Comparison of ENCODE assay signal across 9 mouse cellular contexts in genomic region chr5:72845928-72846630, GRCm38 (mm10). TPM values are rescaled to one million over a fixed set of nuclear protein-coding genes. Genes with fewer than 3 reads are reported as not detected.
DNase-seq lines count a peak whose midpoint lies in the region; ATAC-seq lines count a peak whose summit lies in the region.
"Had no signal": no experiment of that assay in that cellular context is flagged by ENCODE, and none has a peak within 500 bp of the region (broad histone marks: within the 10 kb centered on the region; RNA-seq: fewer than 3 reads in every experiment).

No protein-coding gene starts in this region.

- no peaks in the 10 kb centered on the region for H3K36me3 ChIP-seq in hindbrain, embryonic 12.5 days
- H3K36me3 ChIP-seq in hindbrain, embryonic 11.5 days (ENCODE audit: control insufficient read depth, insufficient read depth, low read length), result no peaks in the 10 kb centered on the region
- H3K36me3 ChIP-seq: embryonic facial prominence, embryonic 15.5 days had no signal

- ATAC-seq in hindbrain, embryonic 12.5 days (ENCODE audit: low FRiP score), result peak; percentile 63; the same call in 1 of the 2 replicates
- ATAC-seq in hindbrain, embryonic 11.5 days (ENCODE audit: low FRiP score), result no peak
- ATAC-seq in inflammation-experienced regulatory T-cells, adult 6 months, result no peak

- H3K27me3 ChIP-seq in hindbrain, embryonic 12.5 days, result no peaks in the 10 kb centered on the region
- no peaks in the 10 kb centered on the region for H3K27me3 ChIP-seq in hindbrain, embryonic 11.5 days (ENCODE audit: control insufficient read depth, insufficient read depth, low read length)
- H3K27me3 ChIP-seq: embryonic facial prominence, embryonic 15.5 days had no signal

- H3K4me2 ChIP-seq in hindbrain, embryonic 12.5 days (replicated peaks), result no peak overlapping the region
- H3K4me2 ChIP-seq in hindbrain, embryonic 11.5 days (replicated peaks; ENCODE audit: low read depth, low read length), result no peak overlapping the region
- H3K4me2 ChIP-seq: embryonic facial prominence, embryonic 15.5 days had no signal

- no peak for DNase-seq in hindbrain, embryonic 11.5 days (ENCODE audit: low spot score)
- peak; percentile 29 for DNase-seq in right cerebral cortex, postnatal 4 days
- DNase-seq in right cerebral cortex, postnatal 36 days (ENCODE audit: low spot score in 2 of 2), result no peak
- DNase-seq in heart, postnatal 4 days, result peak; percentile 46
- no peak for DNase-seq in embryo, embryonic 9.5 days (ENCODE audit: extremely low spot score)
- no peak for DNase-seq in adrenal gland, postnatal 36 days

- H3K9ac ChIP-seq in hindbrain, embryonic 12.5 days, result no peak overlapping the region
- no peak overlapping the region for H3K9ac ChIP-seq in hindbrain, embryonic 11.5 days (ENCODE audit: low read depth, low read length)
- H3K9ac ChIP-seq: embryonic facial prominence, embryonic 15.5 days had no signal

- H3K4me3 ChIP-seq in hindbrain, embryonic 12.5 days, result no peak overlapping the region
- no peak overlapping the region for H3K4me3 ChIP-seq in hindbrain, embryonic 11.5 days (ENCODE audit: low read depth, low read length)
- H3K4me3 ChIP-seq: embryonic facial prominence, embryonic 15.5 days had no signal

- WGBS in hindbrain, embryonic 12.5 days, result 71% methylated on average over 9 of the region's 9 CpGs
- WGBS in hindbrain, embryonic 11.5 days, result 70% methylated on average over 9 of the region's 9 CpGs

- no peaks in the 10 kb centered on the region for H3K9me3 ChIP-seq in hindbrain, embryonic 12.5 days (replicated peaks)
- no peaks in the 10 kb centered on the region for H3K9me3 ChIP-seq in hindbrain, embryonic 11.5 days (ENCODE audit: control insufficient read depth, low read length)
- H3K9me3 ChIP-seq: embryonic facial prominence, embryonic 15.5 days had no signal

- no peak overlapping the region for H3K27ac ChIP-seq in hindbrain, embryonic 12.5 days
- H3K27ac ChIP-seq in hindbrain, embryonic 11.5 days (ENCODE audit: low read depth, low read length), result no peak overlapping the region
- H3K27ac ChIP-seq: embryonic facial prominence, embryonic 15.5 days had no signal

- H3K4me1 ChIP-seq in hindbrain, embryonic 12.5 days, result 0 out of 2 replicates have a peak, but pooled peaks cover 3% of the 10 kb centered on the region
- H3K4me1 ChIP-seq in hindbrain, embryonic 11.5 days (replicated peaks; ENCODE audit: control insufficient read depth, insufficient read depth, low read length), result no peaks in the 10 kb centered on the region

RNA-seq across cellular contexts. Expression of gene Tec, which starts 22.2 kb away (rescaled TPM):
- polyA plus RNA-seq in hindbrain, embryonic 12.5 days (2016; fragmentation: Nextera tagmentation; extraction: Ambion mirVana), result 6.5 and 7.8 TPM in 2 replicates
- polyA plus RNA-seq in hindbrain, embryonic 11.5 days (2014; fragmentation: Nextera tagmentation; extraction: Ambion mirVana), result 5.3 and 5.4 TPM in 2 replicates
- 10 to 100 TPM; 13.2 TPM for total RNA-seq in heart, postnatal 4 days (2021)
- 1 to 10 TPM; 2.2 to 3.2 TPM for total RNA-seq in adrenal gland, postnatal 36 days (2021)
- 10 to 100 TPM in 2 of 3 experiments, 1 to 10 TPM in 1; 9.2 to 14.7 (median 10.2) TPM for polyA plus RNA-seq in inflammation-experienced regulatory T-cells, adult 6 months (2017; shearing (Covaris generic))

Comparison
In these comparisons a context has a peak if more than half of its experiments do, and no peak if none do; other contexts are left out.
1. DNase-seq: peak in right cerebral cortex, postnatal 4 days (single experiment) and heart, postnatal 4 days (single experiment); none in hindbrain, embryonic 11.5 days (single experiment), right cerebral cortex, postnatal 36 days (0 of 2), embryo, embryonic 9.5 days (single experiment) and adrenal gland, postnatal 36 days (0 of 2).